In the genomic region with DNA sequence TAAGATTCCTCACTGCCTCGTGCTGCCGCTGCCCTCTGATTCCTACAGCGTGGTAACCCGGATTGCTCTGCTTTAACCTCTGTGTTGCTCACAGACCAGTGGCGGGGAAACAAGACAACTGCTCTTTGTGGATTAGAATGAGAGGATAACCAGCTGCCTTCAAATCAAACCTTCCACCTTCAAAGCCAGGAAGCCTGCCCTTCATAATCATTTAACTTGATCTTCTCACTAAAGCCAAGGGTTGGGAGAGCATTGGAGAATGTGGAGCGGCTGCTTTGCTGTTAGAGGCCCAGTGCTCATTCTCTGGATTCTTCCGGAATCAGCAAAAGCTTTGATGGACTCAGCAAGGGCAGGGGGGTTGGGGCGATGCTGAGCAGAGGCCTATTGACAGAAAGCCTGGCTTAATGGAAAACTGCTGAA, we compare ENCODE assay signal across 13 mouse cellular contexts. TPM values are rescaled to one million over a fixed set of nuclear protein-coding genes. Genes with fewer than 3 reads are reported as not detected.
DNase-seq lines count a peak whose midpoint lies in the region; ATAC-seq lines count a peak whose summit lies in the region.
"Had no signal": no experiment of that assay in that cellular context is flagged by ENCODE, and none has a peak within 500 bp of the region (broad histone marks: within the 10 kb centered on the region; RNA-seq: fewer than 3 reads in every experiment).

No protein-coding gene starts in this region.

- peak overlapping the region; percentile 83 for H3K27ac ChIP-seq in heart, embryonic 12.5 days (ENCODE audit: poor library complexity, severe bottlenecking)

- no peak for ATAC-seq in heart, embryonic 12.5 days (ENCODE audit: insufficient number of reproducible peaks, low FRiP score)
- ATAC-seq: activated CD4-positive, CD25-positive, alpha-beta regulatory T cell, adult 4 months had no signal

- H3K9ac ChIP-seq in heart, embryonic 12.5 days: no peak overlapping the region

- WGBS in heart, embryonic 12.5 days: 8% methylated on average over 8 of the region's 8 CpGs

- no peak for DNase-seq in heart, postnatal 36 days
- peak; percentile 41 for DNase-seq in ZHBTc4 (ENCODE audit: low read depth, low spot score)
- peak; percentile 67 for DNase-seq in kidney, adult 9 months
- DNase-seq in lung, postnatal 25 days (ENCODE audit: low spot score): peak; percentile 30
- DNase-seq in cerebellum, postnatal 36 days: no peak
- no peak for DNase-seq in gastrocnemius, postnatal 36 days
- no peak for DNase-seq in gastrocnemius, adult 8-10 months (ENCODE audit: low spot score in 2 of 2)
- DNase-seq: gastrocnemius, postnatal 14 days had no signal

- H3K27me3 ChIP-seq in heart, embryonic 12.5 days (replicated peaks): no peaks in the 10 kb centered on the region

- H3K4me3 ChIP-seq in heart, embryonic 12.5 days: no peak overlapping the region

- no peaks in the 10 kb centered on the region for H3K36me3 ChIP-seq in heart, embryonic 12.5 days

- peak overlapping the region; percentile 22 for H3K4me2 ChIP-seq in heart, embryonic 12.5 days

- H3K4me1 ChIP-seq in heart, embryonic 12.5 days (replicated peaks): peaks cover 29% of the 10 kb centered on the region

- H3K9me3 ChIP-seq in heart, embryonic 12.5 days (replicated peaks): no peaks in the 10 kb centered on the region

- intact Hi-C loops in heart, postnatal 36 days (cut with DNase I): no loop called here
- intact Hi-C loops in gastrocnemius, postnatal 36 days (cut with DNase I): no loop called here

RNA-seq across cellular contexts. Expression of gene Ascc2, which starts 7.7 kb away (rescaled TPM):
- 28.0 and 29.6 TPM in 2 replicates for polyA plus RNA-seq in heart, embryonic 12.5 days (2016; fragmentation: Nextera tagmentation; extraction: Ambion mirVana)
- 10 to 100 TPM; 14.9 to 15.3 TPM for total RNA-seq in heart, postnatal 36 days (2021)
- total RNA-seq in gastrocnemius, postnatal 36 days (2021): 10 to 100 TPM; 13.3 to 16.1 TPM
- 10 to 100 TPM; 15.6 to 18.7 (median 16.5) TPM for total RNA-seq in gastrocnemius, adult 8-10 months (2022)

RNA-seq across cellular contexts. Expression of gene Gm11032, which starts 10.0 kb away (rescaled TPM):
- not detected in 2 replicates for polyA plus RNA-seq in heart, embryonic 12.5 days (2016; fragmentation: Nextera tagmentation; extraction: Ambion mirVana)
- not detected for total RNA-seq in heart, postnatal 36 days (2021)
- total RNA-seq in gastrocnemius, postnatal 36 days (2021): not detected
- not detected for total RNA-seq in gastrocnemius, adult 8-10 months (2022)
- total RNA-seq: common myeloid progenitor, adult 5-6 weeks; gastrocnemius, postnatal 14 days had no signal
- polyA plus RNA-seq: activated CD4-positive, CD25-positive, alpha-beta regulatory T cell, adult 4 months; neural tube, embryonic 11.5 days; spleen, adult 2 months had no signal

RNA-seq across cellular contexts. Expression of gene Mtmr3, which starts 35.2 kb away (rescaled TPM):
- 33.5 and 33.9 TPM in 2 replicates for polyA plus RNA-seq in heart, embryonic 12.5 days (2016; fragmentation: Nextera tagmentation; extraction: Ambion mirVana)
- 10 to 100 TPM; 50.4 to 54.4 TPM for total RNA-seq in heart, postnatal 36 days (2021)
- total RNA-seq in gastrocnemius, postnatal 36 days (2021): 10 to 100 TPM; 42.5 to 43.2 TPM
- total RNA-seq in gastrocnemius, adult 8-10 months (2022): 10 to 100 TPM; 45.9 to 59.7 (median 51.7) TPM

Comparison
In these comparisons a context has a peak if more than half of its experiments do, and no peak if none do; other contexts are left out.
1. DNase-seq: peak in ZHBTc4 (single experiment), kidney, adult 9 months (single experiment) and lung, postnatal 25 days (single experiment); none in heart, postnatal 36 days (0 of 2), cerebellum, postnatal 36 days (0 of 2), gastrocnemius, postnatal 36 days (0 of 2) and gastrocnemius, adult 8-10 months (0 of 2).